Mouse (Mus musculus) kidney, adult 11 months (tissue): ENCODE measurements at regions not wholly inside any gene's neighbourhood (a gene's known extent, or its start where the extent isn't known, plus 50 kb on each side); places are given as distances from the start of the nearest gene placed in this dataset.

Experiments
- DNase-seq: peaks from one replicate; pipeline ENCODE4 v3.0.0; 2022

DNA sequence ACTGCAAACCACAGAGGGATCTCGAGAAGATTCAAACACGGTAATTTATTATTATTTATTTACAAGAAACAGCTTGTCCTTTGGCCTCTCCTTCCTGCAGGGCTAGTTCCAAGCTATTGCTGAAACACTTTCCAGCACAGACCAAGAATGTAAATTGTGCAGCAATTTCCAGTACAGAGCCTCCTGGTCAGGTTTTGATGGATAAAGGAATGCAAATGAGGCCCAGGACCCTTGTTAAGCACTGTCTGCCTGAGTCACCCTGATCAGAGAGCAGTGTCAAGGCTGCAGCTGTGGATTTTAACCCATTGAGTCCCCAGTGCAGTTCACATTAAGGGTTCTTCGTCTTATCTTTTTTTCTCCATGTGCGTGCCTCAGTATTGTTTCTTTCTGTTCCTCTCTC, 142.3 kb upstream of the Zkscan2 start:
- no peak for DNase-seq

DNA sequence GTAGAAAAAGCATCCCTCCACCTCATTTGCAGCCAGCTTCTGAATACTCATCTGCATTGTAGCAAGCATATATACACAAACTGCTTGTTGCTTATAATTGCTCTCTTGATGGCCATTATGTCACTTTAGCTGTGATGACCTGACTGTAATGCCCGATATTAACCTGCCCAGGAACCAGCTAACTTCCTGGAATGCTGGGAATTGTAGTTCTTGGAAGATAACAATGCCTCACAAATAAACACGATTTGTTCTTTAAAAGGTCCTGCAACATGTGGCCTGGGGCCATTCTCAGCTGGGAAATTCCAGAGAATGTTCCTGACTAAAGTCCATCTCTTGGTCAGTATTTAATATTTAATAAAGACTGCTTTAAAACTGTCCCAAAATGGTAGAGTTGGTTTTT, 143.2 kb upstream of the Zkscan2 start:
- DNase-seq, result no peak

DNA sequence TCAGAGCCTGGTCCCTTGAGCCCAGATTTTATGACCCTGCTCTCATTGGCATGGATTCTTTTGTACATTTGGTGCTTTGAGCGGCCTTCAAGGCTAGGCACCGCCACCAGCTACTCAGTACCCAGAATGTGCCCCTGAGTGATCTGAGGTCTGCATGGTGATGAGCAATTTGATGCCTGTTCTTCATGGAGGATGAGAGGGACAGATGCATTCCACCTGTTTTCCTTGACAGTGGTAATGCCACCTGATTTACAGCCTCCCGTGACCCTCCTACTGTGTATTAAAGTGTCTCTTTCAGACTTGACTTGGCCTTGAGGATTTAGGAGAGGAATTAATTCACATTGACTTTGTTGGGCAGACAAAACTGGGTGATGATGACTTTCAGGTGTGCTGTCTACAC, 145.3 kb upstream of the Zkscan2 start:
- DNase-seq, result no peak

DNA sequence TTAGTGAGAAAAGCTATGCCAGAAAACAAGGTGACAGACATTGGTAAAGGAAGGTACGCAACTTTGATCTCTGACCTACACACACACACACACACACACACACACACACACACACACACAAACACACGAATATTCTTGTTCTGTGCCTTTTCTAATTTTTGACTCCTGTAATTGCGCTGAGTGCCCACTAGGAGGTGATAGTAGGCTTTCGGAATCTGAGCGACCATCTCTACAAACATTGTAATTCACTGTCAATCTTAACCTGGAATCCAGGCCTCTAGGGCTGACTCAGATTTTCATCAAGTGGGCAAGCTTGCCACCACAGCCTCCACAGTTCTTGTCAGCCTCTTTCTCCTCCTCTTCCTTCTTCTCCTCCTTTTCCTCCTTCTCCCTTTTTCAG, 165.2 kb upstream of the Zkscan2 start:
- no peak for DNase-seq

DNA sequence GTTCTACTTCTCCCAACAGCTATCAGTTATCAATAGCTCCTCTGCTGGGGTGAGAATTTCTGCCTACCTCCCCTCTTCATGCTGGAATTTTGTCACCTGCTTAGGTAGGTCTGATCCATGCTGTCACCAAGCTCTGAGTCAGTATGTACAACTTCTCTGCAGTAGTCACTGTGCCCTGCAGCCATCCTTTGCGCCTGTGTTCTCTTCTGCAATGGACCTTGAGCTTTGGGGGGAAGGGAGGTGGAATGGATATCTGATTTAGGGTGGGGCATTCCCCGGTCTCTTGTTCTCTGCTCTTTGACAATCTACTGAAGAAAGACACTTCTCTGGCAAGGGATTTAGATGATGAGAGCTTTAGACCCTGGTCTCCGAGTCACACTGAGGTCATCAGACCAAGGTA, 184.5 kb upstream of the Zkscan2 start:
- no peak for DNase-seq

DNA sequence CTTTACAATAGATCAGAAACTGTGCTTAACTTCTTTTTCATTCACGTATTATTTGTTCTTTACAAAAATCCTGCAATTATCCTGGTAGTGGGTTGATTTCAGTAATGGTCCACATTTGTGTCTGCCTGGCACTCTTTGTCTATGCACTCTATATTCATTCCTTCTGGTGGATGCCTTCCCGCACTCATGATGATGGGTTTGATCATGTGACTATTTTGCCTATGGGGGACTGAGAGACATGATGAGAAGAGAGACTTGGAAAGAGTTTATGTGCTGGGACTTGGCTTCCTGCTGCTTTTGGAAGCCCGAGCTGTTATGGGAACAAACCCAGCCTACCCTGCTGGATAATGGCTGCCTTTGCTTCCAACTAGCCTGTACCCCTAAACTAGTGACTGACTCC, 186.3 kb upstream of the Zkscan2 start:
- DNase-seq, result no peak

DNA sequence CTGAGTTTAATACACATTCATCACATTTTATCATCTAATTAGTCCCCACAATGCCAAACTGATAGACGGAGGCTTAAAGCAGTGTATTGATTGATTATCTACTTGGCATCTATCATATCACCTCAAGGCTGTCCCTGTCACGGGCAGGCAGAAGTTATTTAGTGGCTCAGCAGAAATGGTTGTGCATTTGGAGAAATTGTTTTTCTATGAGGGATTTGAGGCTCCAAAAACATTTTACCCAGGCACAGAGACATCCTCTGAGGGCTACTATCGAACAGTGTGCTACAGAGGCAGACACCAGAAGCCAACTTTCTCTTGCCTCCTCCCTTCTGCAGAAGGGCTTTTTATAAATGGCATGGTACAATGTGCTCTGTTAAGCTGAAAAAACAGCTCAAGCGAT, 230.8 kb upstream of the Zkscan2 start:
- DNase-seq, result no peak

DNA sequence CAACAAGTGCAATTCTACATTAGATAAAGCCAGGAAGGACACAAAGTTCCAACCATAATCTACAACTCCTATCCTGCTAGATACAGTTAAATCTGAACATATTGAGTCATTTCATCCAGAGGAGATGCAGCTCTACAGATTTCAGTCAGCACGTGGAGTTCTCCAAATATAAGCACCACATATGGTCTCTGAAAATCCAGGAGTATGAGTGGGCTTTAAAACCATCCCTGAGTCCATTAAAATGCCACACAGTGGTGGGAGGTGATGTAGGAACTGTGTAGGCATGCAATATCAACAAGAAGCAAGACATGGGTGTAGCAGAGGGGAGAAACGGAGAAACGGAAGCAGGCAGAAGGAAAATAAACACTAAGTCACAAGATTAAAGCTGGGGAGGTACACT, 232.8 kb upstream of the Zkscan2 start:
- DNase-seq, result no peak

DNA sequence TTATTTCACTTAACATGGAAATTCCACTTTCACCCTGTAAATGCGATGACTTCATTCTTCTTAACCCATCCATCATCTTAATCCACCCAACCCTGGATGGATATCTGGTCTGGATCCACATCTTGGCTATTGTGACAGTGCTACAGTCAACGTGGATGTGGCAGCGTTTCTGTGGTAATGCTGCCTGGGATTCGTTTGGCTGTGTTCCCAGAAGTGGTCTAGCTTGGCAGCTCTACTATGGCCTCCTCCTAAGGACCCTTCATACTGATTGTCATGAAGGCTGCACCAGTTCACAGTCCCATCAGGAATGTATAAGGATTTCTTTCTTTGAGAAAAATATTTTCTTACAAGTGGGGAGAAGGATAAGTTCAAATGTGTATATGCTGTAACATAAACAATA, 234.7 kb upstream of the Hs3st4 start:
- no peak for DNase-seq

DNA sequence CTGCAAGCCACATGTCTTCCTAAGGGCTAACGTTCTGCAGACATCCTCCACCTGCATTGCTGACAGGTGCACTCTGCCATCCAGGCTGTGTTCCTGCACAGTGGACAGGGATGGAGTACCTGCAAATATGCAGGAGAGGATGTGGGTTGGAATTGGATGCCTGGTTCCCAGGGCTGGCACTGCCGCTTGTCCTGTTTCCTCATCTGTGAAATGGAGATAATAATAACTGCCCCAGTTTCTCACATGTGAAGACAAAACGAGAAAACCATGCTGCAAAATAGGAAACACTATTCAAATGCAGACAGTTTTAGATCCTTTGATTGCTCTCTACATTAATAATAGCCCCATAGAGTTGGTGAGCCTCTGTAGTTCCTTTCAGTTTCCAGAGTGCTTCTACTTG, 229.4 kb upstream of the Hs3st4 start:
- no peak for DNase-seq

DNA sequence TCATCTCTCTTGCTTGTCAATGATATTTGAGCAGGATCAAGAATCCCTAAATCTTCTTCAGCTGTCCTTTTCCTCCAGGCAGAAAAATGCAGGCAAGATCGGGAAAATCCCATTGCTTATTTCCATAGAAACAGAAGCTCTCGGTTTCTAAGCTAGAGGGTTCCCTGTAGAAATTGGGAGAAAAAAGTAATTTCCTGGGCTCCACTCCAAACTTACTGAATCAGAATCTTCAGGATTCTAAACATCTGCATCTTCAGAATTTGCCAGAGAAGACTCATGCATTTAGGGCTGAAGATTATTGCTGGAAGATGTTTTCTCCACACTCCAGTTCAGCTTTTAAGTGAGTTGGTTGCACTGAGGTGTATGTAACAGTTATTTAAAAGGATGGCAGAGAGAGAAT, 187.6 kb upstream of the Hs3st4 start:
- no peak for DNase-seq

DNA sequence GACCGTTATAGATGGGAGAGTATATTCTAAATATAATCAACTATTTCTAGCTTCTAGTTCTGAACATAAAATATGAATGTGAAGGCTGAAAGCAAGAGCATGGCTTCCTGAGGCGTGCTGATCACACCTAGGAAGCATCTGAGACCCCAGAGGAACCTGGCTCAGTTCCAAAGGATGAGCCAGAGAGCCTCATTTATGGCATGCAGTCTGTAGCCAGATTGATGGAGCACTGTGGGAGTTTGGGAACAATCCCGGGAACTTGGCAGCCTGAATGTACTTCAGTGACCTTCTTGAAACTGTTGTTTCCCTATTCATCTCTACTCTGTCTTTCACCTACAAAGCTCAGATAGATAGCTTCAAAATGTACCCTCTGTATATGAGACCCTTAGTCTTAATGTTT, 186.6 kb upstream of the Hs3st4 start:
- DNase-seq, result no peak

DNA sequence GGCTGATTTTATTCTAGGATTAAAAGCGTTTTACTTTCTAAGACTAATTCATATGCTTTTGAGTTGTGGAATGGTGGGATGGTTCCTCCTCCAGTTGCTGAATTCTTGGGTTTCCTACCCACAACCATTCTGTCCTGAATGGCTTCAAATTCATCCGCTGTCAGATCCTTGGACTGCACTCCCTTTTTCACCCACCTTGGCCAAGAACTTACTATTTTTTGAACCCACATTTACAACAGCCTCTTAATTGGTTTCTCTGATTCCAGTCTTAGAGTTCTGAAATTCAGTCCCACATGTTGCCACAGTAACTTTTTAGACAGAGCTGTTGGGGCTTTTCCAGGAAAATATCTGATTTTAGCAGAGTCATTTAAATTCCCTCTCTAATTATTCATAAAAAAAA, 177.0 kb upstream of the Hs3st4 start:
- DNase-seq, result no peak

DNA sequence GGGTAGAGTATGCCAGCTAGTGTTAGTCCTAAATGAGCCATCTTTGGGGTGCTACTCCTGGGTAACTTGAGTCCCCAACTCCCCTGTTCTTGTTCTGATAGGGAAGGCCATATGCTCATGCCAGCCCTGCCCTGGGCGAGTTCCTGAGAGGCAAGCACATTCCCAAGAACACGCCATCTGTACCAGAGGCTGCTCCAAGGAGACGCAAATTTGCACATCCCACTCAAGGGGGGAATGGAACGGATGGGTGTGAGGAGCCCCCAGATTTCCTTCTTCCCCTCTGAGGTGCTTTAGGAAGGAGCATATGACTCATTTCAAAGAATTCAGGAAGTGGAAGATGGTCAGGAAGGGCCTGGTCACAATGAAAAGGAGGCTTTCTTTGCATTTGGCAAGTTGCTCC, 158.7 kb upstream of the Hs3st4 start:
- DNase-seq, result no peak

DNA sequence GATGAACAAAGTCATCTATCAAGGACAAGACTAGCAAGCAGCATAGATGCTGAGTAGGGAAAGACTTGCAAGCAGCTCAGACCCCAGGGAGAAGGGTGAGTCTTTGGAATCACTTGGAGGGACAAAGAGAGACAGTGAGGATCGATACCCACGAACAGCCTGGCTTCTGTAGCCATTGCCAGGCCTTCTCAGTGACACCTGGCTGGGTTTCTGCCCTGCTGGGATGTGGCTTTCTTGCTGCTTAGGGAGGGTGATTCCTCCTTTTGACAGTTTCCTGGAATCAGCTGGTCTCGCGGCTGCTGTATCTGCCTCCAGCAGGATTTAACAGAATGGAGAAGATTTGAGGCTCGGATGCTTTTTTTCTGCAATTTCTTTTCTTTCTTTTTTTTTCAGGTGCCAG, 156.3 kb upstream of the Hs3st4 start:
- no peak for DNase-seq

DNA sequence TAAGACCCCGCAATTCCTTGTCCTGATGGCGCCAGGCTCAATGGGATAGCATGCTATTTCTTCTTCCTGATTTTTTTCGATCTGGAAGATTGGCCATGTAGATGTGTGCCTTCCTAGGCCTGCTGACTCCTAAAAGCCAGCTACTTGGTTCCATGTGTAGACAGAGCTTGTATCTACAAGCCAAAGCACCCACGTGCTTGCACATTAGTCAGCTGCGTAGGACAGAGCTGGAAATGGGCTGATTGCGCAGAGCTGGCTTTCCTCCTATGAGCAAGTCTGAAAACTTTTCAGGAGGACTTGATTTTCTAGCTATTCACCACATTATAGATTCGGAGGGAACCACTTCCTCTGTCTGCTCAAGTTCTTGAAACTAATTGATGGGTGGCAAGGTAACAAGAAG, 140.1 kb upstream of the Hs3st4 start:
- DNase-seq, result no peak

DNA sequence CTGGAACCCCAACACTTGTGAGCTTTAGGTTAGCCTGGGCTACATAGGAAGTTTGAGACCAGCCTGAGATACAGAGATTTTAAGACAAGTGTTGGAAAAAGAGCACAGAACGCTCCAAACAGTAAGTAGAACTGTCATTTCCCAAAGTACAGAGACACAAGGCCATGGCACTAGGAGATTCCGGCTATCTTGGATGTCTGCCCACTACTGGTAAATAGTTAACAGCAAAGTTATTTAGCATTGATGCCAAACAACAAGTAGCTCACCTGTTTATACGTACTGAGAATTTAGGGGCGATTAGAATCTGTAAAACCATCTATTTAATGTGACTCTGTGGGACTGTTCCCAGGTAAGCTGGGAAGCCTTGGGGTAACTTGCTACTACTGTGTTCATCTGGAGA, 135.6 kb upstream of the Hs3st4 start:
- peak; percentile 31 for DNase-seq

DNA sequence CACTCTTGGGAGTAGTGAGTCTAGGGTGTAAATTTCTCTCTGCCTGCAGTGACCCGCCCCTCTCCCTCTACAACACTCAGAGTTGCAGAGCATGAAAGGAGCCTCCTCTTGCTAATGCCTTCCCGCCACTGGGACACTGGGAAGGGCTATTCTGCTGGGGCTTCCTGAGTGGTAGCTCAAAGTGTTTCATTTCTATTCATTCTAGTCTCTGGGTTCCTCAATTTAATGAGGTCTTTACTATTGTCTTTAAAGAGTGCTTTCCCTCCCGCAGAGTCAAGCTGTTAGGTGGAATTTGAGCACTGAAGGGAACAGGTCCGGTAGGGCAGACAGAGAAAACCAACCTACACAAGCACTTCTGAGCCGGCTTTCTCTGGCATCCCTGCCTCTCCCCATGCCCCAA, 134.0 kb upstream of the Hs3st4 start:
- DNase-seq, result no peak

DNA sequence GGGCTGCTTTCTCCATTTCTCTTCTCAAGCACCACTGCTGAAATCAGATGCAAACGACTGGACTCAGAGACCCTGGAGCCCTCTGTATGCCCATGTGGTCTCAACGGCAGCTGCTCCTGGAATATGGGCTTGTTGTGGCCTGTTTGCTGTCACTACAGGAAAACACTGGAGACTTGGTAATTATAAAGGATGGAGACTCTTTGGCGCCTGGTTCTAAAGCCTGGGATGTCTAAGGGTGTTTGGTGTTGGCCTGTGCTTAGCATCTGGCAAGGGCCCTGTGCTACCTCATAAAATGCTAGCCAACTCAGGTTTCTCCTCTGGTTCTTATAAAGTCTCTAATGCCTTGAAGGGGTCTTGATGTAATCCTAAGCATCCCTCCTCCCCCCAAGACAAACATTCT, 133.4 kb upstream of the Hs3st4 start:
- no peak for DNase-seq

DNA sequence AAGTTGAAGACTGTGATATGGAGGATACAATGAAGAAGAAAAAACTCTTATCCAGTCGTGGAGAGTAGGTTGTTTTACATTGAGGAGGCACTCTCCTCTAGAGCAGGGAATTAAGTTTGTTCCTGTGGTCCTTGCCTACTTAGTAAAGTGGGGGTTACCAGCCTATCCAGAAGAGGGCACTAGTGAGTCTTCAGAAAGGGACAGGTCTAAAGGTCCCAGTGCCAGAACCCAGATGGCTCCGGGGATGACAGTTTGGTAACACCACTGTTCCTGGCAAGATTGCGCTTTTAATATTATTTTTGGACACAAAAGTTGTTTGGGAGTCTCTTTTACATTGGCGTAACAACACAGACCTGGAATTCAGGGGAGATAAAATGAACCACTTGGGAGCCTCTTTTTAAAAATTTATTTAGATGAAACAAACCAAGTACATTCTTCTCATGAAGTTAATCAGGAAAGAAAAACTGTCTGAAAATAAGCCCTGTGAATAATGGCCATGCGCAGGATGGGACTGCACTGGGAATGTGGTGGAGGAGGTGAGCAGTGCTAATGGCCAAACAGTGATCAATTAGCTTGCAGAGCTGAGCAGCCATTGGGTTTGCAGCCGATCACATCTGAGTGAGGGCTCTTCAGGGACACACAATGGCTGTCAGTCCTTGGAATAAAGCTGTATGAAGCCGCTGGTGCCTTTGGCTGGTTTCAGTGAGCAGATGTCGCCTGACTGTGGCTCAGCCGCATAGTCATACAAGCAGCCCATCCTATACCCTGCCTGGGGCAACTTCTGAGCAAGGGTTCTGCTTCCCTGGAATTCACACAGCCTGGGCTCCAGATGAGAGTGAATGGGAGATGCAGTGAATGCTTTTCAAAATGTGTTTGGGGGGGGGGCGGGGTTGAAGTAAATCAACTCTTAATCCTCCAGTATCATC, 132.1 kb upstream of the Hs3st4 start:
- no peak for DNase-seq

DNA sequence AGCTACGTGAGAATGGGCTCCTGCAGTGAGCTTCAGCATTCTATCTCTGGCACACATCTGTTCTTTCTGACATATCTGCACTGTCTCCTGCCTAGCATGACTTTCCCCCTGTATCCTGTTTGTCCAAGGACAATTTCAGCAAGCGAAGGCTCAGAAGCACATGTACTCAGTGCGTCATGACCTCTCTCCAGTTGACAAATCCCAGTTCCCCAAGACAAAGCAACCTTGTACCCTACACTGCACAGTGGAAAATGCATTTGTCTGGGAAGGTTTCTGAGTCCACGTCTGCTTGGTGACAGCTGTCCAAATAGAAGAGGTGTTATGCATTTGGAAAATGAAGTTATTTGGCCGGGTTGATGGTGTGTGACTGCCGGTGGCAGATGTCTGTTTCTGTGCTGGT, 125.1 kb upstream of the Hs3st4 start:
- no peak for DNase-seq

DNA sequence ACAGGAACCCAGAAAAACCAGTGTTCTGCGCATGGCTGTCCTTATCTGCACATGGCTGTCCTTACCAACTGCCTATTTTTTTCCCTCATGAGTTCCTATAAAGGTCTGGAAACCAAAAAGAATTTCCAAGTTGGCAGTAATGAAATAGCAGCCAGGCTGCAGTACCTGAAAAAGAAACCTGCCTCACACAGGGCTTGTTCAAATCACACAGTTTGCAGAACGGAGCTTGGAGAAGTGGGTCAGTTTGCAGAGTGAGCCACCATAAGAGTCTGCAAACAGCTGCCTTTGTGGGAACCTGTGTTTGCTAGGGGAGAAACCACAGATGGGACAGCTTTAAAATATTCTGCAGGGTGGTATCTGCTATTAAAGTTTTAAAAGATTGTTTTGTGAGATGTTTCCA, 121.0 kb upstream of the Hs3st4 start:
- DNase-seq, result no peak

DNA sequence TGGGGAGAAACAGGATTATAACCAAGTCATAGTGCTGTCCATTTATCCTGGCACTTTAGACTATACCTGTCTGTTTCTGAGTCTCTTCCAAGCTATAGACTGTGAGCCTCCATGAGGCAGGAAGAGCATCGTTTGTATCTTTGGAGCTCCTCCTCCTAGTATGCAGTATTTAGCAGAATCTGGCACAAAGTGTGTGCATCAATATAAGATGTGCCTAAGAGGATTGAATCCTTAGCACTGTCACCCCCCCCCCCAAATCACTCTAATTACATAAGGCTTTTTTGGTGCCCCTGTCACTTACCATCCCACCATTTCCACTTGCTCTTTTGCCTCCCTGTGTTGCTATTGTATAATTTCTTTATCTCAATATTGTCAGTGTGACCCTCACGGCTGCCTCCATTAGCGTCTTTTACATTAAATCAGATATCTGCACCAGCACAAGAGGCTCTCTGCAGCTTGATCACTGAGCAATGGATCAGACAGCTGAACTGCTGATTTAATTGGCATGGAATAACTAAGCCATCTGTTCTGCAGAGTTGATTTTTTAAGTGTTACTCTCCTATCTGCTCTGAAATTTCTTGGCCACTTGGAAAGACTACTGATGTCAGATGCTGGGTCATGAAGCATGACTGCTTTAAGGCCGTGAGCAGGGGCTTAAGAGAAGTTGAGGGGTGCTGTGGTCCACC, 85.8 kb upstream of the Hs3st4 start:
- no peak for DNase-seq

DNA sequence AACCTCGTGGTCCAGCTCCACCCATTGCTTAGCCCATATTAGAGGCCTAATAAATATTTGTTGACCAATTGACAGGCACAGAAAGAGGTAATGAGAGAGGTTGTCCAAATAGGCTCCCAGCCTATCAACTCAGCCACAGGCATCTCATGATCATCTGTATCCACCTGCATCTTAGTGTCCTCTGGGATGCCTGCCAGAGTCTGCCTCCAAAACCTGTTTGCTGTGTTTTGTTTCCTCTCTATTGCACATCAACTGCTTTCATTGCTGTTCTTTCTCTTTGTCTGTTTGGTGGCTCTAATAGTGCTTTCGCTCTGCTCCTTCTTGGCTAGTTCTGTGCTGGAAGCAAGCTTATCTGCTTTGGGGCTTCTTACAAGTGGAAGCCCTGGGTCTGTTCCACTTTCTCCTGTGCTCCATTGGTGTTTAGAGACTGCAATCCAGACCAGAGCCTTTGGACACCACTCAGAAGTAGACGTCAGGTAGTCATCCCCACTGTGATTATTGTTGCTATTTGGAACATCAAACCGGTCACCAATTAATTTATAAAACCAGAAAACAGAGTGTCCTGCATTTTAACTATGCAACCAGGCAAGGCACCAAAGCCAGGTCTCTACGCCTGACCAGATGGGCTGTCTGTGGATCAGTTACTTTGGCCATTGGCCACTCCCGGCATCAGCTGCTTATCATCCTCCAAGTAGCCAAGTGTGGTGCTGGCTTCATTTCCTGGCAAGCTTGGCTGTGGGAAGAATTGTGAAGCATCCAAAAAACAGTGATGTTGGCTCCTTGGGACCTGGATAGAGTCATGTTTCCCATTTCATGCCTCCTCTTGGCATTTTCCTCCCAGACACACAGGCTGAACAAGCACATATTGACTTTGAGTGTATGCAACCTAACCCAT, 74.5 kb upstream of the Hs3st4 start:
- no peak for DNase-seq
